Mouse (Mus musculus): ENCODE data around the gene Wdr64.
A peak's percentile ranks its signal among the peaks of the same experiment; 100 is the strongest.

Gene Wdr64

DNA sequence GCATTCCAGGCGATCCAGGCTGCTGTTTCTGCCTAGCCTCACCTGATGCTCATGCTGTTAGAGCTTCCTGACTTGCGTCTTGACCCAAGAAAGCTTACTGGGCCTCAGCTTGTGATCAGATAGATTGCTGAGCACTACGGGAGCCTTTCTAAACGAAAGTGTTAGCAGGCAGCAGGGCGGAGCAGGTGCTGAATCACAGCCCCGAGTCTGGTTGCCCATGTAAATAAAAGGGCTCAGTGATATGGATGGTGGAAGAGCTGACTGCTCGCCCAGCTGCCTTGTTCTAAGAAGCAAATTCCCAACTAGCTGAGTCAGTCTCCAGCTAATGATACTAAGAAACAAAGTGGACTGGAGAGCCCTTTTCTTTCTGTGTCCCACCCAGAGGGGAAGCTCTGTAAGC, 27.4 kb downstream of the Wdr64 start:
- no peak for DNase-seq (ENCODE audit: low spot score in 2 of 2)

DNA sequence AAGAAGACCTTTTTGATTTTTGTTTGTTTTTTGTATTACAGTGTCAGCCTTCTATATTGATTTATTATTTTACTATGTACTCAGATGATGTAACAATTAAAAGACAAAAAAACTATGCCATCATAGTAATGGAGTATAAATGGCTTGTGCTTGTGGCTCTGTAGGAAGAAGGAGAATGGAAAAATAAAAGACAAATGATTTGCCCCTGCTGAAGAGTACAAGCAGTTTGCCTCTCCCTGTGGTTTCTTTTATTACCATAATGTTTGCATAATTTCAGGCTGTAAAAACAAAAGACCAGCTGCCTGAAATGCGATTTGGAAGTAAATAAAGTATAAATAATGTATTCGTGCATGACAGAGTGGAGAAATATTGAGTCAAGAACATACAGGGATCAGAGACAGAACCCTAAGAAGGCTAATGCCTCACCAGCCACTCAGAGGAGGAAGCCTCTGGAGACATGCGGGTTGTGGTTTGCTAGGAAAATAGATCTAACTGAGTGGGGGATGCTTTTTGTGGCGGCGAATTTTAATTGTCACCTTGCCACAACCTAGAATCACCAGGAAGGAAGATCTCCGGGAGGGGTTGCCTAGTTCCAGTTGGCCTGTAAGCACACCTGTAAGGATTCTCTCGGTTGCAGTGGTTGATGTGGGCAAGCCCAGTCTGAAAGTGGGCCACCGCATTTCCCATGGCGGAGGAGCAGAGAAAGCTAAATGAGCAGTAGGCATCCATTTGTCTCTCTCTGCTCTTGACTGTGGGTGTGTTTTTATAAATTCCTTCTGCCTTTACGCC, 56.4 kb downstream of the Wdr64 start:
- no peak for DNase-seq (ENCODE audit: low spot score in 2 of 2)

DNA sequence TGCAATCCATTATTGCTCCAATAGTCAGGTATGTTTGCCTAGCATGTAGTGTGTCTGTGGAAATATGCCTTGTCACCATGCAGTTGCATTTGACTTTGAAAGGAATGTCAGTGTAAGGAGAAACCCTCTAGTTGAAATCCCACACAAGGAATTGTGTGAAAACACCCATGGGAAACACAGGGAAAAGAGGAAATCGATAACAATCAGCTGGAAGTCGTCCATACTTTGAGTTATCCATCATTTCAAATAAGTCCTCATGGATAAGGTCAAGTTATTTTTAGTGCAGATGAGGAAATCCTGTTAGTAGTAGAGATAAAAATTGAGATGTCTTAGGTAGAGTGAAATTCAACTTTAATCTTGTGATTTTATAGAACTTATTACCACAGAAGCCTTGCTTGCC, 96.3 kb downstream of the Wdr64 start:
- DNase-seq (ENCODE audit: low spot score in 2 of 2), result no peak

DNA sequence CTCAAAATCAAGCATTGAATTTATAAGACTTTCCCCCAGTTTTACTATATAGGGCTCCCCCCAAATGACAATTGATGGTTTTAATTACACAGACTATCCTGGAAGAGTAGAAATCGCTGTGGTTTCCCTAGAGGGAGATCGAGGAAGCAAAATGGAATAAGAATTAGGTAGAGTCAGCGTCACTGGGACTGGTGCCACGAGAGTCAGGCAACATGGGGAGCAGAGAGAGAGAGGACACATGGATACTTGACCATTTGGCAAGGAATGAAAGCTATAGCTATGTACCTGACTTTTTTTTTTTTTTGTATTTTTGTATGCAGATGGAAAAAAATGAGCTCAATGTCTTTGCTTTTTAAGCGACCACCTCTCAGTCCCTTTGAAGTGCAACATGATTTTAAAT, 110.0 kb downstream of the Wdr64 start:
- no peak for DNase-seq (ENCODE audit: low spot score in 2 of 2)

DNA sequence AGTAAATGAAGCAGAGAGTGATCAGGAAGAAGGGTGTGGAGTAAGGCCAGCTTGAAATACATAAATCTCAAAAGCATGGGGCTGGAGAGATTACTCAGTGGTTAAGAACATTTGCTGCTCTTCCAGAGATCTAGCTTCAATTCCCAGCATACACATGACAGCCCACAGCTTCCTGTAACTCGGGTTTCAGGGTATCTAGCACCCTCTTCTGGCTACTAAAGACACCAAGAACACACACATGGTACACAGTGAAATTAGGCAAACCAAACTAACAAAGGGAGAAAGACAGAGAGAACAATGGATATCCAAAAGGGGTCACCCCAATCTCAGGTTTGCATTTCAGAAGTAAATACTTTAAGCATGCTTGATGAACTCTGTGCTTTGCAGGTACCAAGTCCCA, 113.2 kb downstream of the Wdr64 start:
- no peak for DNase-seq (ENCODE audit: low spot score in 2 of 2)

DNA sequence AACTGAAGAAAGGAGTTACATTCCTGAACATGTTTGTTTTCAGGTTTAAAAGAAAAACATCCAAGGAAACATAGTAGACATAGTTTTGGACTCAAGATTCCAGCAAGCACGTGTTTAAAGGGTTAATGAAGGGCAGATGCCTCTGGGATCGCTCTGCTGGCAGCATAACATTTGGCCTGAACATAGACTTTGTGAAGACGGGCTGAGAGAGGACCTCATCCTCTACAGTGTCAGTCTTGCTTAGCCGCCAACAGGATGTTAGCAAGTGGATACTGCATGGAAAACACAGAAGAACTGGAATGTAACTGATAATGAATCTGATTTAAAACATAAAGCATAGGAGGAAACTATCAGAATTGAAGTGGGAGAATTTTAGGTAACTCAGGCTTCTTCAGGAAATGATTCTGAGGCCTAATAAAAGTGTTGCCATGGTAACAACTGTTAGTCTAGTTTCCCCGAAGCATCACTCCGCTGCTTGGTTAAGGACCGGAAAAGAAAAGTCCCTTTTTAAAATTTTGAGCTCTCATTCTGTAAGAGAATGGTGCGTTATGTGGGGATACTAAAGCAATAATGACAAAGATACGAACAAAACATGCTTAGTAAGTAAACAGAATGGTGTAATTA, 125.5 kb downstream of the Wdr64 start:
- peak in 1 of 2 experiments; percentile 5 for DNase-seq (ENCODE audit: low spot score in 2 of 2)

DNA sequence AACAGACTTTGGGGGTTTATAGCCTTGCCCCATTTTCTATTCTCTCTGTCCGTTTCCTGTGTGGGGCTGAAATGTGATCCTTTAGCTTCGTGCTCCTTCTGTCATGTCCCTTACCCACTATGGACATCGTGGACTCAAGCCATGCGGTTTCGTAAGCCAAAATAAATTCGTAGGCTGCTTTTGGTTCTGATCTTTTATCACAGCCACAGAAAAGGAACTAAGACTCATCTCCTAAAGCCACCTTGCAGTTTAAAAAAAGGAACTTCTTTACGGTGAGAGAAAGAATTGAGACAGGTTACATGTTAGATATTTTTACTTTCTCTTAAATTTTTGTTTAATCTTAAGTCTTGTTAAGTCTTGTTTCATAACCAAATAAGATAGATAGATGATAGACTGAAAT, 130.1 kb downstream of the Wdr64 start:
- DNase-seq (ENCODE audit: low spot score in 2 of 2), result no peak

DNA sequence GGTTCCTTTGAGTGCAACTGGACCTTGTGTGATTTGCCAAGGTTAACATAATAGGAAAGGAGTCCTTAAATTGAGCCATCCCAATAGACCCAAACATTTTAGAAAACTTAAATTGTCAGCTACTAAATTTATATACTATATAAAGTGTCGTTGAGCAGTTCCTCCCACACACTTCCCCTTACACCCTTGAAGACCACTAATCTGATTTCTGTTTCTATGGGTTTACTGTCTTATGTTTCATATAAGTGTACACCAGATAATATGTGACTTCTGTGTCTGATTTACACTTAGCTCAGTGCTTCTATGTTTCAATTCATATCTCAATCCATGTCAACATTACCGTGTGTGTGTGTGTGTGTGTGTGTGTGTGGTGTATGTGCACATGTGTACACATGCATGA, 130.8 kb downstream of the Wdr64 start:
- no peak for DNase-seq (ENCODE audit: low spot score in 2 of 2)

DNA sequence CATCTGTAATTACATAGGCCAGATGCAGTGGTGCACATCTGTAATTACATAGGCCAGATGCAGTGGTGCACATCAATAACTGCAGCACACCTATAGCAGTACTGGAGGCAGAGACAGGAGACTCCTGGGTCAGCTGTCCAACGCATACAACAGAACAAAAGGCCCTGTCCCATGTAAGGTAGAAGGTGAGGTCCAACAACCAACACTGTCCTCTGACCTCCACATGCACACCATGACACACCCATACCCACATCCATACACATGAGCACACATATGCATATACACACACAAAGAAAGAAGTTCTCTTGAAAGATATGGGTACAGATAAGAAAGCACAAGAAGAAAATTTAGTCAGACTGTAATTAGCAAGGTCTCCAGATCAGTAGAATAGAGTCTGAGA, 157.1 kb downstream of the Wdr64 start:
- DNase-seq (ENCODE audit: low spot score in 2 of 2), result no peak
